Mouse (Mus musculus) hindbrain, embryonic 13.5 days (tissue): ENCODE measurements around the gene Gzme. TPM values are rescaled to one million over a fixed set of nuclear protein-coding genes. Genes with fewer than 3 reads are reported as not detected.

Experiments
- ATAC-seq: fragments of 200-750 bp; cut with Nextera tagmentation; 2 replicates; pipeline ENCODE4 v1.8.0; 2017; ENCODE audit warnings: moderate TSS enrichment; ENCODE audit not compliant: low FRiP score
- H3K27ac ChIP-seq: fragments of 300-500 bp; sonication (generic); 2 replicates; pipeline ENCODE4 v1.5.1; 2015; ENCODE audit warnings: inconsistent platforms, mild to moderate bottlenecking, moderate library complexity
- H3K27me3 ChIP-seq: fragments of 300-500 bp; sonication (generic); 2 replicates; pipeline ENCODE4 v1.6.1; 2015; ENCODE audit warnings: mild to moderate bottlenecking, inconsistent platforms
- H3K36me3 ChIP-seq: fragments of 300-500 bp; sonication (generic); 2 replicates; pipeline ENCODE4 v1.6.1; 2015; ENCODE audit warnings: mild to moderate bottlenecking, inconsistent platforms
- H3K4me1 ChIP-seq: fragments of 300-500 bp; sonication (generic); replicated peaks from 2 replicates; pipeline ENCODE4 v1.6.1; 2015; ENCODE audit warnings: inconsistent platforms
- H3K4me2 ChIP-seq: fragments of 300-500 bp; sonication (generic); 2 replicates; pipeline ENCODE4 v1.6.1; 2015; ENCODE audit warnings: inconsistent platforms, mild to moderate bottlenecking, moderate library complexity
- H3K4me3 ChIP-seq: fragments of 300-500 bp; sonication (generic); 2 replicates; pipeline ENCODE4 v1.5.1; 2015; ENCODE audit warnings: mild to moderate bottlenecking, inconsistent platforms
- H3K9ac ChIP-seq: fragments of 300-500 bp; sonication (generic); 2 replicates; pipeline ENCODE4 v1.6.1; 2015; ENCODE audit warnings: mild to moderate bottlenecking, inconsistent platforms
- H3K9me3 ChIP-seq: fragments of 300-500 bp; sonication (generic); 2 replicates; pipeline ENCODE4 v1.6.1; 2016; ENCODE audit warnings: inconsistent platforms
- WGBS: fragments of 180-500 bp; shearing (Covaris S2); methylation state at CpG from one replicate; pipeline ENCODE4 v1.1.7; 2015; 5-methylcytosine and 5-hydroxymethylcytosine counted together
- microRNA-seq: library from miRNA; unstranded; fragments of <30 nt; microRNA quantifications from one replicate; pipeline ENCODE4, GENCODE M21; 2016
- polyA plus RNA-seq: library from polyadenylated mRNA; unstranded; fragments of >200 nt; fragmentation: Nextera tagmentation; extraction: Ambion mirVana; gene quantifications from 2 replicates; pipeline ENCODE4 v1.2.1, GENCODE M21; 2015

Gzme gene
- polyA plus RNA-seq, 1 experiment from 2014 or later = not detected

- Histone ChIP-seq H3K4me1 (no peaks in the 10 kb centered on the region), H3K9me3 (no peaks in the 10 kb centered on the region), H3K27ac (no peak within 1 kb of the TSS), H3K4me2 (no peak within 1 kb of the TSS), H3K4me3 (no peak within 1 kb of the TSS), H3K9ac (no peak within 1 kb of the TSS), H3K27me3 (no peaks in the 10 kb centered on the region), H3K36me3 (no peaks in the 10 kb centered on the region)
- ATAC-seq = no peak
- WGBS = 83% methylated on average over 10 of the region's 10 CpGs
Observed at GRCm38 (mm10) chr14:56102386-56102785, 18.0 kb downstream of the Gzme start, which contains the start of gene Ctsg. Gene Ctsg, minus strand, starts transcription at chr14:56102574.

DNA sequence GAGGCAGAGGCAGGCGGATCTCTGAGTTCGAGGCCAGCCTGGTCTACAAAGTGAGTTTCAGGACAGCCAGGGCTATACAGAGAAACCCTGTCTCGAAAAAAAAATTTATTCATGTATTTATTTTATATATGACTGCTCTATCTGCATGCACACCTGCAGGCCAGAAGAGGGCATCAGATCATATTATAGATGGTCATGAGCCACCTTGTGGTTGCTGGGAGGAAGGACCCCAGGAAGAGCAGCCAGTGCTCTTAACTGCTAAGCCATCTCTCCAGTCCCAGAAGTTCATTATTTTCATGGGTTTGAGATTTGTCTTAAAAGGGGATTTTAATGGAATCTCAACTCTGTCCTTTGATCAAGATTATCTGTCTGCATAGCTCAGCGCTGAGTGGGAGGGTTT is 21.5 kb downstream of the Gzme start:
- Histone ChIP-seq H3K9me3 (no peaks in the 10 kb centered on the region), H3K27ac (no peak overlapping the region), H3K4me1 (no peaks in the 10 kb centered on the region), H3K27me3 (no peaks in the 10 kb centered on the region), H3K36me3 (no peaks in the 10 kb centered on the region), H3K9ac (no peak overlapping the region), H3K4me2 (no peak overlapping the region), H3K4me3 (no peak overlapping the region)
- 81% methylated on average over 4 of the region's 4 CpGs for WGBS
- ATAC-seq = no peak

GRCm38 (mm10) chr14:56097597-56097996 is 22.8 kb downstream of the Gzme start:
- 90% methylated on average over 1 of the region's 1 CpGs for WGBS
- H3K4me3 ChIP-seq = no peak overlapping the region

GRCm38 (mm10) chr14:56093353-56093752 is 27.1 kb downstream of the Gzme start:
- Histone ChIP-seq H3K4me1 (no peaks in the 10 kb centered on the region), H3K36me3 (no peaks in the 10 kb centered on the region), H3K27me3 (no peaks in the 10 kb centered on the region), H3K4me3 (no peak overlapping the region), H3K9ac (no peak overlapping the region), H3K27ac (no peak overlapping the region), H3K4me2 (no peak overlapping the region), H3K9me3 (no peaks in the 10 kb centered on the region)
- WGBS = 77% methylated on average over 2 of the region's 2 CpGs
- no peak for ATAC-seq

More at GRCm38 (mm10) chr14:56097597-56097996, 22.8 kb downstream of the Gzme start:
- no peaks in the 10 kb centered on the region for H3K9me3 ChIP-seq
- H3K4me2 ChIP-seq = no peak overlapping the region
- H3K4me1 ChIP-seq = no peaks in the 10 kb centered on the region
- H3K27me3 ChIP-seq = no peaks in the 10 kb centered on the region
- H3K36me3 ChIP-seq = no peaks in the 10 kb centered on the region
- ATAC-seq = no peak
- no peak overlapping the region for H3K9ac ChIP-seq
- H3K27ac ChIP-seq = no peak overlapping the region

DNA sequence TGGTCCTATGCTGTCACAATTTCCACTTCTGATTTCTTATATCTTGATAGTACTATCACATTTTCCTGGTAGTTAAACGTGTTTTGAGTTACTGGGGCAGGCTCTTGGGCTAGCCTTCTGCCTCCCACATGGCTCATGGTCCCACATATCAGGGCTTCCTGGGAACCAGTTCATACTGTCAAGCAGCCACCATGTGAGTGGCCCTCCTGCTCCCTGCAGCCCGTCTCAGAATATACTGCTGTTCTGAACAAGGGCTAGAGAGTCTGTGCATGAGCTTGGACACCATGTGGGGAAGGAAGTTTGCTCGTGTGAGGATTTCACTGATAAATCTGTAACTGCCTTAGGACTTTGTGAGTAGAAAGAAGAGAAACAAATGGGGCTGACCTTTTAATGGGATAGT is 33.7 kb downstream of the Gzme start:
- 78% methylated on average over 3 of the region's 3 CpGs for WGBS
- no peak overlapping the region for H3K27ac ChIP-seq
- H3K4me2 ChIP-seq = no peak overlapping the region
- H3K9me3 ChIP-seq = no peaks in the 10 kb centered on the region
- H3K36me3 ChIP-seq = no peaks in the 10 kb centered on the region
- no peak overlapping the region for H3K4me3 ChIP-seq
- no peak for ATAC-seq
- H3K4me1 ChIP-seq = no peaks in the 10 kb centered on the region
- H3K27me3 ChIP-seq = no peaks in the 10 kb centered on the region
- no peak overlapping the region for H3K9ac ChIP-seq

DNA sequence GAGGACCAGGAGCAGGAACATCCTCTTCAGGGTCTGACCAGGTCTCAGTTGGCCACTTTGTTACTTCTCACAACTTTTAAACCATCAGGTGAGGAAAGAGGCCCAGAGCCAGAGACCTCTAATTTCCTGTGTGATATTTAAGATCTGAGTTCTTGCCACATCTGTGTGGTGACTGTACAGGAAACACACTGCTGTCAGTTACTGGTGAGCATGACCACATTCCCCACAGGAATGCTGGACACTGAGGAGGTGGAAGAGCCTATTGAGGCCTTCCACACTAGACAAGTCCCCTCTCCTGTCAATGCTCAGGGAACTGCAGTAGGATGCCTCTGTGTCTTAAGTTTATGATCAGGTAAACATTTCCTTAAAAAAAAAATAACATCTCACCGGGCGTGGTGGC is 35.3 kb downstream of the Gzme start, which contains the start of gene Mcpt8:
TSS of gene Mcpt8 (minus strand) at position 107 of the 400 bp plus-strand sequence.
- Histone ChIP-seq H3K27me3 (no peaks in the 10 kb centered on the region), H3K9ac (no peak within 1 kb of the TSS), H3K4me3 (no peak within 1 kb of the TSS), H3K4me2 (no peak within 1 kb of the TSS), H3K36me3 (no peaks in the 10 kb centered on the region), H3K27ac (no peak within 1 kb of the TSS), H3K9me3 (no peaks in the 10 kb centered on the region), H3K4me1 (no peaks in the 10 kb centered on the region)
- 97% methylated on average over 2 of the region's 2 CpGs for WGBS
- no peak for ATAC-seq

- ATAC-seq = no peak
- Histone ChIP-seq H3K9ac (no peak overlapping the region), H3K9me3 (no peaks in the 10 kb centered on the region), H3K4me1 (no peaks in the 10 kb centered on the region), H3K27me3 (no peaks in the 10 kb centered on the region), H3K36me3 (no peaks in the 10 kb centered on the region), H3K4me2 (no peak overlapping the region), H3K27ac (no peak overlapping the region), H3K4me3 (no peak overlapping the region)
- 72% methylated on average over 4 of the region's 4 CpGs for WGBS
Observed at GRCm38 (mm10) chr14:56082016-56082415, 38.4 kb downstream of the Gzme start.

Small RNA genes lying within 50 kb of the gene (microRNA-seq; reads per million reads assigned to microRNA genes)
- gene Mir6949 = not detected

Other genes starting within 250 kb of the Gzme start
- 0.14 and 0.27 TPM in 2 replicates for gene Cbln3, start 236.2 kb downstream of the Gzme start, polyA plus RNA-seq
- gene Khnyn, start 235.7 kb downstream of the Gzme start, polyA plus RNA-seq = 10.0 and 11.1 TPM in 2 replicates
- 115 and 124 TPM in 2 replicates for gene Sdr39u1, start 220.3 kb downstream of the Gzme start, polyA plus RNA-seq
- 0.43 TPM in 1 of 2 replicates, not detected in the other for gene Cma1, start 175.9 kb downstream of the Gzme start, polyA plus RNA-seq
- not detected in 2 replicates for gene Cma2, start 169.6 kb downstream of the Gzme start, polyA plus RNA-seq
- gene Mcpt1, start 102.7 kb downstream of the Gzme start, polyA plus RNA-seq = not detected in 2 replicates
- not detected in 2 replicates for gene Mcpt9, start 90.1 kb downstream of the Gzme start, polyA plus RNA-seq
- not detected in 2 replicates for gene Mcpt2, start 78.6 kb downstream of the Gzme start, polyA plus RNA-seq
- not detected in 2 replicates for gene Mcpt4, start 58.3 kb downstream of the Gzme start, polyA plus RNA-seq
- not detected in 2 replicates for gene Mcpt8, start 35.4 kb downstream of the Gzme start, polyA plus RNA-seq
- gene Ctsg, start 18.1 kb downstream of the Gzme start, polyA plus RNA-seq = not detected in 2 replicates
- gene Gzmd, start 12.0 kb upstream of the Gzme start, polyA plus RNA-seq = not detected in 2 replicates
- gene Gzmg, start 39.0 kb upstream of the Gzme start, polyA plus RNA-seq = not detected in 2 replicates
- gene Gzmn, start 54.0 kb upstream of the Gzme start, polyA plus RNA-seq = not detected in 2 replicates
- not detected in 2 replicates for gene Gzmf, start 90.8 kb upstream of the Gzme start, polyA plus RNA-seq
- gene Gzmc, start 114.0 kb upstream of the Gzme start, polyA plus RNA-seq = not detected in 2 replicates
- gene Gzmb, start 141.6 kb upstream of the Gzme start, polyA plus RNA-seq = not detected in 2 replicates
- gene Atp12a, start 244.4 kb upstream of the Gzme start, polyA plus RNA-seq = 0.09 TPM in 2 replicates